Mouse (Mus musculus) gastrocnemius, adult 18-20 months (tissue): Measurements from ENCODE around the gene Gm20388. TPM values are rescaled to one million over a fixed set of nuclear protein-coding genes. Genes with fewer than 3 reads are reported as not detected.

ENCODE experiments used
- DNase-seq: peaks from one replicate; pipeline ENCODE4 v3.0.0; 2021; ENCODE audit warnings: low spot score
- total RNA-seq, 2 experiments: library from RNA; stranded (reverse); gene quantifications; 2 replicates each; pipeline ENCODE4 v1.2.3; 2021

Gm20388 gene
- total RNA-seq, 2 experiments from 2014 or later: 10.5 to 12.3 TPM

DNA sequence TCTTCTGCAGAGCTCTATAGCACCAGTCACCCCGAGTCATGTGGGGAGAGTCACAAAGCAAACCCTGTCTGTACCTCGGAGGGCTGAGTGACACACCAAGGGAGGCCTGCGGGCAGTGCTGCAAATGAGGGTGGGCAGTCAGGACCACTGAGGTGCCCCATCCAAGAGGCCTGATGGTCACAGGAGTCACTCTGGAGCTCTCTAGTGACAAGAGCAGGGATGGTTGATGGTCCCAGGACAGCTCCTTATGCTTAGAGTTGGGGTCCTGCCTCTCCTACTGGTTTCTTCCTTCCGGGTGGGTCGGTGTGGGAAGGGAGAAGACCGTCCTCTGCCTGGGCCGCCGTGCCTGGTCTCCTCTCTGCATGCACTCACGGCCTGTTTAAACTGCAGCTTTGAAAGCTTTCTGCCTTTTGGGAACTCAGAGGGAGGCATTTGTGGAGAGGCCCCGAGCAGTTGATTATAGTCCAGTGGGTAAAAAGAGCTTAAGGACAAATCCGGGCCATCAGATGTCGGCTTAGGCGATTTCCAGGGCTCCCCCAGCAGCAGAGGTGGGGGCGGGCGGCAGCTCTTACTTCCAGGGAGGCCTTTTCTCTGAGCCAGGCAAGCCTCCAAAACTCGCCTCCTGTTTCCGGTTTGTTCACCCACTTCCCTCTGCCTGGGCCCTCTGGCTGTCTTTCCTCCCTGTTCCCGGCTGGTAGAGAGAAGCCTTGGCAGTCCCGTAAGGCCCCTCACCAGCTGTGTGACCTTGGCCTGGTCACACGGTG is 516.2 kb downstream of the Gm20388 start:
- DNase-seq: peak; percentile 33

DNA sequence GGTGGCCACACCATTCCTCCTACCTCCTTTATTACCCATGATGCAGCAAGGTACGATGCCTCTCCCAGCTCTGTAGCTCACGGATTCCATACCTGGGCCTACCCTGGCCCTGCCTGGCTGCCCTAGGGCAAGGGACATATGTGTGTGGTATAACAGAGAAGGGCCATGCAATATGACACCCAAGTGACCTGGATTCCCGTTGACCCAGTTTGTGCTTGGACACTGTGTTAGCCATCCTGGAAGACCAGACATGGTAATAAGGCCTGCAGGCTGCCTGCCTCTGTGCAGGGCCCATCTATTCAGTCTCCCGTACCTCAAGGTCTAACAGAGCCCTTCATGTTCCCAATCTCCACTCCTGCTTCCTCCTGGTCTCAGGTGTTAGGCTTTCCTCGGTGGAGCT is 517.9 kb downstream of the Gm20388 start:
- DNase-seq: peak; percentile 48

DNA sequence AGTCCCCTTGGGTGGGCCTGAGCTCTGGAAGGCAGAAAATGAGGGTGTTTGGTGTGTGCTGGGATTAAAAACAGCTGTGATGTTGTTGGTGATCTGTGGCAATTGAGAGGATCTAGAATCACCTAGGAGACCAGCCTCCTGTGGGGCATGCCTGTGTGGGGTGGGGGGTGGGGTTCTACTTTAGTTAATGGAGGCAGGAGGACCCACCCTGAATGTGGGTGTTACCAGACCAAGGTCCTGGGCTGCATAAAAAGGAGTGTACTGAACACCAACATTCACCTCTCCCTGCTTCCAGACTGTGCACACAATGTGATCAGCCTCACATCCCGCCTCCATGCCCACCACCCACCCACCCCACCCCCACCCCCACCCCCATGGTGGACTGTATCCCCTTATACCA is 518.5 kb downstream of the Gm20388 start:
- DNase-seq: no peak

GRCm38 (mm10) chr8:120431042-120431441 is 520.4 kb downstream of the Gm20388 start:
- no peak for DNase-seq

GRCm38 (mm10) chr8:120432438-120432837 is 521.8 kb downstream of the Gm20388 start:
- no peak for DNase-seq

- DNase-seq: no peak
These were observed 522.5 kb downstream of the Gm20388 start for GRCm38 (mm10) chr8:120433143-120433542.

GRCm38 (mm10) chr8:120433734-120434133 is 523.1 kb downstream of the Gm20388 start:
- no peak for DNase-seq

DNA sequence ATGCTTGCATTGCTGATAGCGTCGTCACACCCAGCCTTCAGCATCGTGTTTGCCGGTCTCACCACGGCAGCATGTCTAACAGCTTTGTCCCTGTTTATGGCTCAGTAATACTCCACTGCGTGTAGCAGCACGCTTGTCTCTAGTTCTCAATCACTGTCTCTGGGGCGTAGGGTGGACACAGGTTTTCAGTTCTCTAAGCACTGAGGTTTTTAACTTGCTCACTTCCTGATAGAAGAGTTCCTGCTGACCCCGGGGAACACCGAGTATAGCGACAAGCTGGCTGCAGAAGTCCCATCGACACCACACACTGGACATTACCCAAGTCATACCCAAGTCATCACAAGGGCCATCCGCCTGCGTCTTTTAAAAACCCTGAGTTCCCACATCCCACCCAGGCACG is 525.1 kb downstream of the Gm20388 start:
- no peak for DNase-seq

DNA sequence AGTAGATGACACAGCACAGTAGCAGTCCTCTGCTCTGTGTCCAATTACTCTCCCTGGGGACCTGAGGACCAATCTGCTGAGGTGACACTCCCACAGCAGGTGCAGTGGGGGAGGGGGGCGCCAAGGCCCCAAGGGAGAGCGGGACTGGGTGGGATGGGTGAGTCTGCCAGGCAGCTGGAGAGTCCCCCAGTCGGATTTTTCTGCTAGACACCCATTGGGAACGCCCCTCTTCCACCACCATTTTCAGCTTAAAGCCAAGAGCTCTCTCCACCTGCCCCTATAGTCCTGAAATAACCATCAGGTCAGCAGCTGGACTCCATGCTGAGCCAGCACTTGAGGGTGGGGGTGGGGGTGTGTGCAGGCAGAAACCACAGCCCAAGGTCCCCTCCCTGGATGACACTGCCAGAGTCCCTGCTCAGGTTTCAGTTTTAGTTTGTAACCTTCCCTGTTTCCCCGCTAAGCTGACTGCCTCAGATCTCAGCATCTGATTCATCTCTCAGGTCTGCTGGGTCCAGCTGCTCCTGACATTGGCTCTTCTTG is 525.9 kb downstream of the Gm20388 start:
- peak; percentile 72 for DNase-seq

- no peak for DNase-seq
These were observed 526.6 kb downstream of the Gm20388 start for GRCm38 (mm10) chr8:120437207-120437606.

DNA sequence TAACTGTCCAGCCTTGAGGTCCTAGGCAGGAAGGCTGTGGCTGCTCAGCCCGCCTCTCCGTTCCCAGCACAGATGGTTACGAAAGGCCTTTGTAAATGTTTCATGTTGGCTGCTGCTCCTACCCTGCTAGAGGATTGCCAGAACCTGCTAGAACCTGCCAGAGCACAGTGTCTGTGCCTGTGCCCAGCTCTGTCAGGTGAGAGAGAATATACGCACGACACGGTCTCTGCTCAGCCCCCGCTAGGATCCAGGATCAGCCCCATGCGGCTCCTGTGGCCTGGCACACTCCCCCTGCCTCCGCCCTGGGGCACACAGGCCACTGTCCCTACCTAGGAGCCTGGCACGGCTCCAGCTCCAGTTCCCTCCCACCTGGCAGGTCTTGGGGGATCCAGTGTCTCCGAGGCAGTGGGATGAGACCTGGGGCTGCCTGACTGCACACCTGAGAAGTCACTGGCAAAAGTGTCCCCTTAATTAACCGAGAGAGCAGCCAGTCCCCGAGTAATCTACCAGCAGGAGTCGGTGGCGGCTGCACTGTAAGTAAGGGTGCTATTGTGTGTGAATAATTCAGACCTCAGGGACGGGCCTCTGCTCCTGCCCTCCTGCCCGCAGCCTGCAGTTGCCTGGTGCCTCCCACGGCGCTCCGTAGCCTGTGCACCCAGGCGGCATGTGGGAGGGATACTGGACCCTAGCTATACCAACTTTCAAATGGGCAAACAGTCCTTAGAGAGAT is 527.2 kb downstream of the Gm20388 start:
- DNase-seq: peak; percentile 61

- no peak for DNase-seq
These were observed 528.7 kb downstream of the Gm20388 start for GRCm38 (mm10) chr8:120439309-120439708.

DNA sequence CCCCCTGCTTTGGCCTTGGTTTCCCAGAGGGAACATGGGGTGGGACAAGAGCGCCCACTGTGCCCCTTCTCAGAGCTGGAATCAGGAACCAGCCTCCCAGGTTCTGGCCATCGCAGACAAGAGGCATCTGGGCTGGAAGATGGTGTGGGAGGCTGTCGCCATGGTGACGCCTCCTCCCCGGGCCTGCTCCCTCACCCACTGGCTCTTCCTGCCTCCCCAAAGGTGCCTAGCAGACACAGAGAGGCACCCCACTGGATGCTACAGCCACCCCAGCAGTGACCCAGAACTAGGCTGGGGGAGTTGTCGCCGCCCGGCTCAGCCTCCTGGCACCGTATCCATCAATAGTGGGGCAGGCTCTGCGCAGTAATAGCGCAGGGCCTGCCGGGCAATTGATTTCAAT is 530.1 kb downstream of the Gm20388 start:
- no peak for DNase-seq

DNA sequence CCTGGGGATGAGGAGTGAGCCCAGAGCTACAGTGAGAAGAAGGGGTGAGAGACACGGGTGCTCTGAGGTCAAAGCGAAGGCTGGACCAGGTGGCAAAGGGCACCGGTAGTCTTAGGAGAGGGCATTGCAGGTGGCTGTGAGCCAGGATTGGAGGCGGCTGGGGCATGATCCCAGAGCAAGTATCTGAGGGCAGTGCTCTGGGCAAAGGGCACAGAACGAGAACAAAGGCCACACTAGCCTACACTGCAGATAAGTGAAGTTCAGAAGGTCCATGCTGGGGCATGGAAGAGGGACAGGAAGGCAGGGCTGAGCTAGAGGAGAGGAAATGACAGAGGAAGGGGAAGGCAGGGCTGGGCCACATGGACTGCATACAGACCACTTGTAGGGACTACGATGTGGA is 531.0 kb downstream of the Gm20388 start:
- no peak for DNase-seq

GRCm38 (mm10) chr8:120442306-120443003 is 531.8 kb downstream of the Gm20388 start:
- DNase-seq: no peak

GRCm38 (mm10) chr8:120445249-120445648 is 534.6 kb downstream of the Gm20388 start:
- no peak for DNase-seq

- no peak for DNase-seq
These were observed 537.5 kb downstream of the Gm20388 start for GRCm38 (mm10) chr8:120448131-120448530.

GRCm38 (mm10) chr8:120449139-120449538 is 538.5 kb downstream of the Gm20388 start:
- peak; percentile 47 for DNase-seq

- peak; percentile 79 for DNase-seq
These were observed 539.0 kb downstream of the Gm20388 start for GRCm38 (mm10) chr8:120449608-120450031.

DNA sequence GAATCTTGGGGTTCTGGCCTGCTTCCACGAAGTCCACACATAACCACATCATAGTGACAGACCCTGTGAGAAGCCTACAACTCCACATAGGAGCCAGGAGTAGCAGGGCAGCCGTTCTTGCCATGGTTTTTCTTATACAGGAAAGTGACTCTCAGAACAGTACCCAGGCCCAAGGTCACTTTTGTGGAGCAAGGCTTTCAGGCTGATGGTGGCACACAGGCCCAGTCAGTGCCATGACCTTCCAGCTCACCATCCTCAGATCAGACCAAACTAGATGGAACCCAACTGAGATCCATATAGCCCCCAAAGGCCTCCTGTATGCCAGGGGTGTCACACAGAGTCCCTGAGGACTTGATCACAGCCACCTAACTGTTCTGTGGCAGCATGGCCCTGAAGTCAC is 541.5 kb downstream of the Gm20388 start:
- no peak for DNase-seq

DNA sequence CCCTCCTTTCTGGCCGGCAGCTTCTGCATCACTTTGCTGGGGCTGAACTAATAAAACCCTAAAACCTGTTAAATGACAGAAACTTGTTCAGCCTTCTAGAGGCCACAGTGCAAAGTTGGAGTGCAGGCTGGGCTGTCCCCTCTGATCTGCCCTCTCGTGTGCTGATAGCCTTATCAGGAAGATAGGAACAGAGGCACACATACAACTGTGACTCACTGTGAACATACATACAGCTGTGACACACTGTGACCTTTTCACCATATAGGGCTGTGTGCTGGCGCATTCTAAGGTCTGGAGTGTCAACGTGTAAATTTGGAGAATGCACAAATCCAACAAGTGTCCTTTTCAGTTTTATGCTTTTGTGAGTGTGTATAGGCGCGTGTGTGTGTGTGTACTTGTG is 543.8 kb downstream of the Gm20388 start:
- no peak for DNase-seq

DNA sequence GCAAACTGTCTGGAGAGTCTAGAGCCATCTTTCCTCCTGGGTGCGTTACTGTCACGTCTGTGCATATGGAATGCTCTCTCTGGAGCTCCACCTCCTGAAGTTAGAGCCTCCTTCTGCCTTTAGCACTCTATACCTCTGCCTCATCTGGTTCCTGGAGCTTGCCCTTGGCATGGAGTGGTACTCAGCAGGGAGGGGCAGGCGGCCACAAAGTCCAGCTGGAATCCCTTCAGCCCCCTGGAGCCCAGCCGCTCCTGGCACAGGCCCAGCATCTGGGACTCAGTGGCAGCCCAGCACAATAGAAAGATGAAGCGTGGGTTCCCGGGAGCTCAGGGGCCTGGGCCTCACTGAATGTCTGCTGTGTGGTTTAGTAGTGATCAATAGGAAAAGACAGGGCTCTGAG is 549.7 kb downstream of the Gm20388 start:
- DNase-seq: no peak
